Mouse (Mus musculus): ENCODE data around the gene Pim1. TPM values are rescaled to one million over a fixed set of nuclear protein-coding genes. Genes with fewer than 3 reads are reported as not detected.

Gene Pim1
- polyA plus RNA-seq, 1 experiment: 350 TPM

DNA sequence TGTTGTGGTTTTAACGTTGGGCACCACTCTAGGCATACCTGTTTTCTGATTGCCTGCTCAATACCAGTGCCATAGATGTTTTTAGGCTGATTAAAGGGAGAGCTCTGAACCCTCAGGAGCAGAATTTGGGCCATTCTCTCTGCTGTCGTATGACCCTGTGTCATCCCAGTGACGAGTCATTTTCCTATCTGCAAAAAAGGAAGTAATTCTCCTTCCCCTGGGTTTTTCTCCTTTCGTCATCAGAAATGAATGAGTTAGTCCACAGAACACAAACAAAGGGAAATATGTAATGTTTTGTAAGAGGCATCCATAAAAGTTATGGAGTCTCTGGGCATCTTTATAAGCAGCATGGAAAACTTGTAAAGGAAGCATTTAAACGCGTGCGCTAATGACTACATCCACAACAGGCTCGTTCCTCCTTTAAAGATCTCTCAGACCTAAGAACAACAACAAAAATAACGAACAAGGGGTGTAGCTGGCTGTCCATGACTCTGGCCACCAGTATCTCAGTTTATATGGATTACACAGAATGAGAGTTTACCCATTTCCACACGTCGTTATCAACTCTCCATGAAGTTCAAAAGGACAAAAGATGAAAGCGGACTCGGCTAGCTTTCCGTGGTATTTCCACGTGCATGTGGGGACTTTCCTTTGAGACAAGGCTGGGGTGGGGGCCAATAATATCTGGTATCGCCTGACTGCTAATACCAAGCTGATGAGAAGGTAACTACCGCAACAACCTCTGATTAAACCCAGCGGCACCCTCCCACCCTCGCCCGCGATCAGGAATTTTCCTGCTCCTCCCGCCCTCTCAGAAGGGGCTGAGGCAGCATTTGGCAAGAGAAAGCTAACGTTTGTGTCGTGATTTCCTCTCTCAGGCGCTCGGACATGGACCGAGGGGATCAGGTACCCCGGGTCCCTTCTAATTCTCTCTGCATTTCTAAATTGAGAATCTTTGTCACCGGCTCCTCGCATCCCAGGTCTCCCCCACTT, 1.3 kb upstream of the Pim1 start:
- Histone ChIP-seq H3K4me1 (ENCODE audit: control insufficient read depth, insufficient read depth, low read length) (no peaks in the 10 kb centered on the region), H3K36me3 (ENCODE audit: control insufficient read depth, insufficient read depth, low read length, poor library complexity, severe bottlenecking) (peaks cover 25% of the 10 kb centered on the region), H3K9me3 (replicated peaks; ENCODE audit: control insufficient read depth, insufficient read depth, low read length, poor library complexity, severe bottlenecking) (no peaks in the 10 kb centered on the region), H3K27ac (ENCODE audit: insufficient read depth, low read length) (peak overlapping the region; percentile 81), H3K4me3 (ENCODE audit: low read depth, low read length) (peak overlapping the region; percentile 88), H3K9ac (ENCODE audit: low read depth, poor library complexity, severe bottlenecking) (peak overlapping the region; percentile 86), H3K27me3 (ENCODE audit: control insufficient read depth, insufficient read depth, low read length, poor library complexity, severe bottlenecking) (no peaks in the 10 kb centered on the region)
- TF ChIP-seq POLR2A (IDR thresholded peaks at IDR 0.05; ENCODE audit: insufficient read depth, low read length) (no peak), EP300 (IDR thresholded peaks at IDR 0.05; ENCODE audit: insufficient read depth, low read depth, low read length) (no peak), CTCF (IDR thresholded peaks at IDR 0.05; ENCODE audit: low read depth, low read length) (no peak)

DNA sequence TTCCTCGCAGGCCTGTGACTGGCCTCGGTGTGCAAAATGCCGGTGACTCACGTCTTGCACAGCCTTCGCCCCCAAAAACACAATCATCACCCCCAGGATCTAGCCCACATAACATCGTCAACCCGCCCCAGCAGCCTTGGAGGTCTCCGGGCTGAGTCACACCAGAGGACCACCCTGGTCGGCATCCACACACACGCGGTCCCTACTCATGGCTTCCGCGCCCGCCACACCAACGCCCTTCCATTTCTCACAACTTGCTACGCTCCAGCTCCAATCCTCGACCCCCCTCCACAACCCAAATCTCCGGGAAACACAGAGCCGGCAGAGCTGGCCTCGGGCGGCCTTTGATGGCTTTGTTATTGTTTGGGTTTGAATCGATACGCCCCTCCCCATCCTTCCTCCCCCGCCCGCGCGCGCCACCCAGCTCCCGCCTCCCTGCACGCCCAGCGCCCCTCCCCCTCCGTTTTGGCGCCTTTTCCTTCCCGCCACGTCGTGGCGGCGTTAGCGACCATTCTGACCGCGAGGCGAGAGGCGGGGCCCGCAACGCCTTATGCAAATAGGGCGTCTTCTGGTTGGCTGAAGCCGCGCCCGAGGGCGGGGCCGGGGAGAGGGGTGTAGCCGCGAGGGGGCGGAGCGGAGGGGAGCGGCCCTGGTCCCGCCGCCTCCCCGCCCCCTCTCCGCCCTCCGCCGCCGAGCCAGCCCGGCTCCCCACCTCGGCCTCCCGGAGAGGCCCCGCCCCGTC, 411 bp upstream of the Pim1 start:
- TF ChIP-seq POLR2A (IDR thresholded peaks at IDR 0.05; ENCODE audit: insufficient read depth, low read length) (peak; percentile 52), EP300 (IDR thresholded peaks at IDR 0.05; ENCODE audit: insufficient read depth, low read depth, low read length) (peak; percentile 63; the same call in 1 of the 2 replicates), CTCF (IDR thresholded peaks at IDR 0.05; ENCODE audit: low read depth, low read length) (no peak)
- no peaks in the 10 kb centered on the region for H3K27me3 ChIP-seq (ENCODE audit: control insufficient read depth, insufficient read depth, low read length, poor library complexity, severe bottlenecking)
- H3K27ac ChIP-seq (ENCODE audit: insufficient read depth, low read length): peak overlapping the region; percentile 81
- H3K36me3 ChIP-seq (ENCODE audit: control insufficient read depth, insufficient read depth, low read length, poor library complexity, severe bottlenecking): peaks cover 32% of the 10 kb centered on the region
- no peaks in the 10 kb centered on the region for H3K9me3 ChIP-seq (replicated peaks; ENCODE audit: control insufficient read depth, insufficient read depth, low read length, poor library complexity, severe bottlenecking)
- peak overlapping the region; percentile 86 for H3K9ac ChIP-seq (ENCODE audit: low read depth, poor library complexity, severe bottlenecking)
- no peaks in the 10 kb centered on the region for H3K4me1 ChIP-seq (ENCODE audit: control insufficient read depth, insufficient read depth, low read length)
- peak overlapping the region; percentile 88 for H3K4me3 ChIP-seq (ENCODE audit: low read depth, low read length)

- TF ChIP-seq POLR2A (IDR thresholded peaks at IDR 0.05; ENCODE audit: insufficient read depth, low read length) (no peak), CTCF (IDR thresholded peaks at IDR 0.05; ENCODE audit: low read depth, low read length) (no peak), EP300 (IDR thresholded peaks at IDR 0.05; ENCODE audit: insufficient read depth, low read depth, low read length) (0 out of 2 replicates have a peak, but pooled peaks have one; percentile 11)
- H3K9me3 ChIP-seq (replicated peaks; ENCODE audit: control insufficient read depth, insufficient read depth, low read length, poor library complexity, severe bottlenecking): no peaks in the 10 kb centered on the region
- no peaks in the 10 kb centered on the region for H3K4me1 ChIP-seq (ENCODE audit: control insufficient read depth, insufficient read depth, low read length)
- peak overlapping the region; percentile 66 for H3K27ac ChIP-seq (ENCODE audit: insufficient read depth, low read length)
- peak overlapping the region; percentile 85 for H3K9ac ChIP-seq (ENCODE audit: low read depth, poor library complexity, severe bottlenecking)
- H3K27me3 ChIP-seq (ENCODE audit: control insufficient read depth, insufficient read depth, low read length, poor library complexity, severe bottlenecking): no peaks in the 10 kb centered on the region
- H3K4me3 ChIP-seq (ENCODE audit: low read depth, low read length): peak overlapping the region; percentile 95
- H3K36me3 ChIP-seq (ENCODE audit: control insufficient read depth, insufficient read depth, low read length, poor library complexity, severe bottlenecking): peaks cover 36% of the 10 kb centered on the region
Measured at GRCm38 (mm10) chr17:29491591-29492268, 1.2 kb downstream of the Pim1 start.

GRCm38 (mm10) chr17:29492269-29493191, 2.0 kb downstream of the Pim1 start:
- H3K27me3 ChIP-seq (ENCODE audit: control insufficient read depth, insufficient read depth, low read length, poor library complexity, severe bottlenecking): no peaks in the 10 kb centered on the region
- H3K9me3 ChIP-seq (replicated peaks; ENCODE audit: control insufficient read depth, insufficient read depth, low read length, poor library complexity, severe bottlenecking): no peaks in the 10 kb centered on the region
- peak overlapping the region; percentile 85 for H3K9ac ChIP-seq (ENCODE audit: low read depth, poor library complexity, severe bottlenecking)
- TF ChIP-seq CTCF (IDR thresholded peaks at IDR 0.05; ENCODE audit: low read depth, low read length) (peak; percentile 49), EP300 (IDR thresholded peaks at IDR 0.05; ENCODE audit: insufficient read depth, low read depth, low read length) (peak; percentile 73), POLR2A (IDR thresholded peaks at IDR 0.05; ENCODE audit: insufficient read depth, low read length) (no peak)
- peaks cover 36% of the 10 kb centered on the region for H3K36me3 ChIP-seq (ENCODE audit: control insufficient read depth, insufficient read depth, low read length, poor library complexity, severe bottlenecking)
- no peaks in the 10 kb centered on the region for H3K4me1 ChIP-seq (ENCODE audit: control insufficient read depth, insufficient read depth, low read length)
- H3K4me3 ChIP-seq (ENCODE audit: low read depth, low read length): peak overlapping the region; percentile 95
- H3K27ac ChIP-seq (ENCODE audit: insufficient read depth, low read length): peak overlapping the region; percentile 81

GRCm38 (mm10) chr17:29493461-29493980, 3.0 kb downstream of the Pim1 start:
- H3K4me3 ChIP-seq (ENCODE audit: low read depth, low read length): peak overlapping the region; percentile 95
- TF ChIP-seq CTCF (IDR thresholded peaks at IDR 0.05; ENCODE audit: low read depth, low read length): no peak
- H3K36me3 ChIP-seq (ENCODE audit: control insufficient read depth, insufficient read depth, low read length, poor library complexity, severe bottlenecking): peaks cover 36% of the 10 kb centered on the region
- no peaks in the 10 kb centered on the region for H3K9me3 ChIP-seq (replicated peaks; ENCODE audit: control insufficient read depth, insufficient read depth, low read length, poor library complexity, severe bottlenecking)
- H3K4me1 ChIP-seq (ENCODE audit: control insufficient read depth, insufficient read depth, low read length): no peaks in the 10 kb centered on the region
- no peaks in the 10 kb centered on the region for H3K27me3 ChIP-seq (ENCODE audit: control insufficient read depth, insufficient read depth, low read length, poor library complexity, severe bottlenecking)
- H3K27ac ChIP-seq (ENCODE audit: insufficient read depth, low read length): peak overlapping the region; percentile 81
- peak overlapping the region; percentile 85 for H3K9ac ChIP-seq (ENCODE audit: low read depth, poor library complexity, severe bottlenecking)
